Mouse (Mus musculus) cerebellum, adult 2 months (tissue): ENCODE data around the gene Hoxb6. TPM values are rescaled to one million over a fixed set of nuclear protein-coding genes. Genes with fewer than 3 reads are reported as not detected.

Experiments
- DNase-seq, 2 experiments: peaks; one replicate each; pipeline ENCODE4 v3.0.0; 2021
- H3K27ac ChIP-seq: fragments of 200-500 bp; 2 replicates; pipeline ENCODE4 v1.5.1; 2012; ENCODE audit warnings: low read length, control low read depth, inconsistent platforms; ENCODE audit not compliant: insufficient read depth
- H3K27me3 ChIP-seq: fragments of 200-500 bp; 2 replicates; pipeline ENCODE4 v1.6.1; 2012; ENCODE audit warnings: inconsistent platforms, mild to moderate bottlenecking, low read length, moderate library complexity; ENCODE audit not compliant: control insufficient read depth, insufficient read depth
- H3K4me1 ChIP-seq: fragments of 200-500 bp; 2 replicates; pipeline ENCODE4 v1.6.1; 2011; ENCODE audit warnings: low read length; ENCODE audit not compliant: control insufficient read depth, insufficient read depth
- H3K4me3 ChIP-seq: fragments of 200-500 bp; replicated peaks from 2 replicates; pipeline ENCODE3; 2011; ENCODE audit warnings: mild to moderate bottlenecking, low read depth, low read length, control low read depth; ENCODE audit not compliant: insufficient read depth
- CTCF ChIP-seq: fragments of 200-500 bp; IDR thresholded peaks from 2 replicates; pipeline ENCODE4 v1.5.1; 2011; ENCODE audit warnings: low read depth, mild to moderate bottlenecking, control low read depth, low read length, moderate library complexity, borderline replicate concordance; ENCODE audit not compliant: insufficient read depth
- POLR2A ChIP-seq: fragments of 200-500 bp; IDR thresholded peaks from 2 replicates; pipeline ENCODE4 v1.6.1; 2011; ENCODE audit warnings: low read length, control low read depth, borderline replicate concordance; ENCODE audit not compliant: insufficient read depth
- WGBS: fragments of 180-500 bp; shearing (Covaris S2); methylation state at CpG from one replicate; pipeline ENCODE4 v1.1.7; 2018; 5-methylcytosine and 5-hydroxymethylcytosine counted together
- polyA plus RNA-seq: library from polyadenylated mRNA; depleted of rRNA; stranded (reverse); fragments of >200 nt; gene quantifications from 2 replicates; pipeline ENCODE4 v1.2.3, GENCODE M21; 2012

Hoxb6 gene
- polyA plus RNA-seq, 1 experiment: 1.5 TPM

- H3K4me3 ChIP-seq: no peak overlapping the region
- TF ChIP-seq CTCF: no peak
- no peak for TF ChIP-seq POLR2A
- H3K4me1 ChIP-seq: no peaks in the 10 kb centered on the region
These were observed 11.6 kb upstream of the Hoxb6 start for GRCm38 (mm10) chr11:96280399-96281378.

GRCm38 (mm10) chr11:96281396-96281795, 10.9 kb upstream of the Hoxb6 start:
- H3K4me1 ChIP-seq: no peaks in the 10 kb centered on the region
- 5% methylated on average over 18 of the region's 18 CpGs for WGBS
- peaks cover 17% of the 10 kb centered on the region; the same call in 1 of the 2 replicates for H3K27me3 ChIP-seq

More at GRCm38 (mm10) chr11:96280399-96281378, 11.6 kb upstream of the Hoxb6 start:
- H3K27ac ChIP-seq: no peak overlapping the region
- peaks cover 16% of the 10 kb centered on the region; the same call in 1 of the 2 replicates for H3K27me3 ChIP-seq
- WGBS: 11% methylated on average over 8 of the region's 8 CpGs
- DNase-seq: no peak

GRCm38 (mm10) chr11:96281855-96282570, 10.3 kb upstream of the Hoxb6 start, which contains the start of gene Hoxb8:
Gene Hoxb8, plus strand, starts transcription at chr11:96281905.
- DNase-seq: no peak
- TF ChIP-seq CTCF (no peak), POLR2A (no peak)
- Histone ChIP-seq H3K4me3 (no peak within 1 kb of the TSS), H3K27ac (no peak within 1 kb of the TSS), H3K4me1 (no peaks in the 10 kb centered on the region), H3K27me3 (peaks cover 21% of the 10 kb centered on the region; the same call in 1 of the 2 replicates)
- WGBS: 4% methylated on average over 27 of the region's 27 CpGs

More at GRCm38 (mm10) chr11:96281396-96281795, 10.9 kb upstream of the Hoxb6 start:
- H3K27ac ChIP-seq: no peak overlapping the region
- DNase-seq: no peak
- no peak overlapping the region for H3K4me3 ChIP-seq
- TF ChIP-seq POLR2A (no peak), CTCF (no peak)

- no peak for DNase-seq
- TF ChIP-seq POLR2A: no peak
- no peak for TF ChIP-seq CTCF
- 2% methylated on average over 49 of the region's 49 CpGs for WGBS
- Histone ChIP-seq H3K27ac (no peak overlapping the region), H3K27me3 (peaks cover 23% of the 10 kb centered on the region; the same call in 1 of the 2 replicates), H3K4me3 (no peak overlapping the region), H3K4me1 (no peaks in the 10 kb centered on the region)
These were observed 9.4 kb upstream of the Hoxb6 start for GRCm38 (mm10) chr11:96282795-96283430.

GRCm38 (mm10) chr11:96284041-96284749, 8.1 kb upstream of the Hoxb6 start:
- H3K27ac ChIP-seq: no peak overlapping the region
- DNase-seq: no peak
- H3K4me1 ChIP-seq: no peaks in the 10 kb centered on the region
- 2% methylated on average over 49 of the region's 49 CpGs for WGBS
- H3K27me3 ChIP-seq: peaks cover 29% of the 10 kb centered on the region; the same call in 1 of the 2 replicates
- TF ChIP-seq CTCF: no peak
- TF ChIP-seq POLR2A: no peak
- no peak overlapping the region for H3K4me3 ChIP-seq

GRCm38 (mm10) chr11:96284774-96285734, 7.2 kb upstream of the Hoxb6 start:
- 2% methylated on average over 37 of the region's 37 CpGs for WGBS
- TF ChIP-seq CTCF (no peak), POLR2A (no peak)
- Histone ChIP-seq H3K27ac (no peak overlapping the region), H3K4me3 (no peak overlapping the region), H3K4me1 (no peaks in the 10 kb centered on the region), H3K27me3 (peaks cover 29% of the 10 kb centered on the region; the same call in 1 of the 2 replicates)
- no peak for DNase-seq
